Mouse (Mus musculus) testis, adult 2 months (tissue): ENCODE measurements around the gene Ggn. TPM values are rescaled to one million over a fixed set of nuclear protein-coding genes. Genes with fewer than 3 reads are reported as not detected.
"Not testable (repeated sequence)": the region's sequence is repeated elsewhere in the genome, so short reads cannot be mapped to it uniquely, and the experiment has no call there.

Source experiments
- H3K27ac ChIP-seq: fragments of 200-500 bp; 2 replicates; pipeline ENCODE4 v1.5.1; 2012; ENCODE audit warnings: low read depth, low read length; ENCODE audit not compliant: control insufficient read depth, insufficient read depth
- H3K27me3 ChIP-seq: fragments of 200-500 bp; 2 replicates; pipeline ENCODE4 v1.6.1; 2012; ENCODE audit warnings: mild to moderate bottlenecking, low read length, moderate library complexity; ENCODE audit not compliant: control insufficient read depth, insufficient read depth
- H3K36me3 ChIP-seq: fragments of 200-500 bp; 2 replicates; pipeline ENCODE4 v1.6.1; 2012; ENCODE audit warnings: mild to moderate bottlenecking, low read length; ENCODE audit not compliant: control insufficient read depth, insufficient read depth
- H3K4me1 ChIP-seq: fragments of 200-500 bp; 2 replicates; pipeline ENCODE4 v1.6.1; 2012; ENCODE audit warnings: low read length; ENCODE audit not compliant: control insufficient read depth, insufficient read depth
- H3K4me3 ChIP-seq: fragments of 200-500 bp; 2 replicates; pipeline ENCODE4 v1.5.1; 2012; ENCODE audit warnings: low read depth, mild to moderate bottlenecking, low read length, moderate library complexity, mixed read lengths; ENCODE audit not compliant: control insufficient read depth
- CTCF ChIP-seq: fragments of 200-500 bp; IDR thresholded peaks from 2 replicates; pipeline ENCODE4 v1.5.1; 2012; ENCODE audit warnings: low read depth, mild to moderate bottlenecking, inconsistent platforms, low read length, moderate library complexity; ENCODE audit not compliant: control insufficient read depth, insufficient read depth, insufficient replicate concordance
- POLR2A ChIP-seq: fragments of 200-500 bp; IDR thresholded peaks from 2 replicates; pipeline ENCODE4 v1.6.1; 2012; ENCODE audit warnings: low read depth, mild to moderate bottlenecking, inconsistent platforms, low read length, moderate library complexity; ENCODE audit not compliant: control insufficient read depth
- polyA plus RNA-seq: library from polyadenylated mRNA; depleted of rRNA; stranded (reverse); fragments of >200 nt; gene quantifications from 2 replicates; pipeline ENCODE4 v1.2.3, GENCODE M21; 2012

Ggn gene
- polyA plus RNA-seq, 1 experiment: 506 TPM

DNA sequence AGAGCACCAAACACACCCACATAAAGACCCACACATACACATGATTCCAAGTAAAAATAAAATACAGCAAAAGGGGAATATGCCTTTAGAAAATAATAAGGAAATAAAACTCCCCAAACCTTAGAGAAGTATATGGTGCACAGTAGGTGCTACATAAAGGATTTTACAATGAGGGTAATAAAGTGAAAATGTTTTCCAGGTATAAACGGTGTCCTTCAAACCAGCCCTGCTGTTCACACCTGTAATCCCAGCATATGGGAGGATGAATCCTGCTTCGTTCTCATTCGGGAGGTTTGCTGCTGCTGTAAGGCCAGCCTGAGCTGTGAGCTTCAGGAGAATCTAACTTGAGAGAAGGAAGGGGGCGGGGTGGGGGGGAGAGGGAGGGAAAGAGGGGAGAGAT lies 35.8 kb upstream of the Ggn start:
- TF ChIP-seq CTCF: no peak
- TF ChIP-seq POLR2A: no peak
- no peak overlapping the region for H3K27ac ChIP-seq

DNA sequence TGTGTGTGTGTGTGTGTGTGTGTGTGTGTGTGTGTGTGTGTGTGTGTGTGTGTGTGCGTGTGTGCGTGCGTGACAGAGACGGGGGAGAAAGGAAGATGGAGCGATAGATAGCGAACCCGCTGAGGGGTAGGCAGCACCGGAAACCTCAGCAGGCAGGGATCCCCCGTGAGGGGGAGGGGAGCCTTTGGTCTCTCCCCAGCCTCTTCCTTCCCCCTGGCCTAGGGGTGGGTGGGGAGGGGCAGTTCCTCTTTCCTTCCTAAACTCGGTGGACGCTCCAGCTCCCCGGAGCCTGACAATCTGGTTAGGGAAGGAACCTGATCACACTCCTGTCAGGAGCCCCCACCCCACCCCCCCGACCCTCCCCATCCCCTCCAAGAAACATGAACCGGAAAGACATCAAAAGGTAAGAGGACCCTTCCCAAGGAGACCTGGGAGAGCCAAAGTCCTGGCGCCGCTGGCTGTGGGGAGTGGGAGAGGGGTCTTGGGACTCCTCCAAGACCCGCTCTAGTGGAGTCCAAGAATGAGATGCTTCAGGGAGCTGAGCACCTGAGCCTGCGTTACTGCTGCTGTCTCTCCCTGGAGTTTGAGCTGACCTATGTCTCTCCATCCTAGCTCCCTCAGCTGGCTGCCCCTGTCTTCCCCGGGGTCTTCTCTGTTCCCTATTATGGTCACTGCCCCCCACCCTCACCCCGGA lies 35.2 kb upstream of the Ggn start, which contains the start of gene Rasgrp4:
Gene Rasgrp4, plus strand, starts transcription at position 159 of the 694 bp plus-strand sequence.
- Histone ChIP-seq H3K4me1 (peaks cover 4% of the 10 kb centered on the region), H3K36me3 (no peaks in the 10 kb centered on the region), H3K27ac (no peak within 1 kb of the TSS), H3K4me3 (no peak within 1 kb of the TSS), H3K27me3 (no peaks in the 10 kb centered on the region)
- TF ChIP-seq CTCF (no peak), POLR2A (no peak)

More for the DNA sequence above, 35.8 kb upstream of the Ggn start:
- Histone ChIP-seq H3K4me1 (peaks cover 4% of the 10 kb centered on the region), H3K4me3 (no peak overlapping the region), H3K36me3 (no peaks in the 10 kb centered on the region), H3K27me3 (no peaks in the 10 kb centered on the region)

DNA sequence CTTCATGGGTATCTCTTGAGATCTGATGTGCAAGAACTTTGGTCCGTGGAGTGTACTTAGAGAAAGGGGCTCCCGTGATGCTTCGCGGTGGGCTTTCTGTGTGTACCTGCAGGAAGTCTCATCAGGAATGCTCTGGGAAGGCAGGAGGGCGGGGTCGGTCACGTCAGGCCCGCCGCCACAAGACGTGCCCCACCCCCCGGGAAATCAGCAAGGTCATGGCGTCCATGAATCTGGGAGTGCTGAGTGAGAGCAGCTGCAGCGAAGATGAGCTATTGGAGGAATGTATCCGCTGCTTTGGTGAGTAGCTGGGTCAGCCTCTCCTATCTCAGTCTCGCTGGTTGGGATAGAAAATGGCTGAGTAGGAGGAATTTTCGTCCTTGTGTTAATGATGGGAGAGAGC lies 32.6 kb upstream of the Ggn start:
- Histone ChIP-seq H3K4me1 (peaks cover 4% of the 10 kb centered on the region), H3K4me3 (no peak overlapping the region), H3K27ac (no peak overlapping the region), H3K27me3 (no peaks in the 10 kb centered on the region), H3K36me3 (no peaks in the 10 kb centered on the region)
- TF ChIP-seq POLR2A (no peak), CTCF (no peak)

DNA sequence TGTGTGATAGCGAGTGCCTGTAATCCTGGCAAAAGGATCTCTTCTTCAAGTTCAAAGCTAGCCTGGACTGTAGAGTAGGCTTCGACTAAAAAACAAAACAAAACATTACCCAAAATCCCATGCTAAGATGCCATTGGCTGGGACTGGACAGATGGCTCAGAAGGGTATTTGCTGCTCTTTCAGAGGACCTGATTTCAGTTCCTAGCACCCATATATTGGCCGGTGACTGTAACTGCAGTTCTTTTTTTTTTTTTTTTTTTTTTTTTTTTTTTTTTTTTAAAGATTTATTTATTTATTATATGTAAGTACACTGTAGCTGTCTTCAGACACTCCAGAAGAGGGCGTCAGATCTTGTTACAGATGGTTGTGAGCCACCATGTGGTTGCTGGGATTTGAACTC lies 30.8 kb upstream of the Ggn start:
- not testable (repeated sequence) for H3K4me3 ChIP-seq, H3K27ac ChIP-seq, H3K27me3 ChIP-seq, H3K36me3 ChIP-seq
- peaks cover 12% of the 10 kb centered on the region for H3K4me1 ChIP-seq

DNA sequence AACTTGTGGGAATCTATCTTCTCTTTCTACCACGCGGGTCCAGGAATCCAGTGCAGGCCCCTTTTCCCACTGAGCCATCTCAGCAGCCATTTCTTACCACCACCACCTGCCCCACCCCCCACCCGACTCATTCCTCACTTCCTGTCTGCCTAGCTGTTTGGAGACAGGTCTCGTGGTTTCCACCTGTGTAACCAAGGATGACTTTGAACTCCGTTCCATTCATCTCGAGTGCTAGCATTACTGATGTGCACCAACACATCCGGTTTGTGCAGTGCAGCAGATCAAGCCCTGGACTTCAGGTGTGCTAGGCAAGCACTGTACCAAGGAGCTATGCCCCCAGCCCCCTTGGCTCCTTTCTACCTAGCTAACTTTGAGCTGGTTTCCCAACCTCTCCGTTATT lies 28.6 kb upstream of the Ggn start:
- no peak overlapping the region for H3K27ac ChIP-seq

DNA sequence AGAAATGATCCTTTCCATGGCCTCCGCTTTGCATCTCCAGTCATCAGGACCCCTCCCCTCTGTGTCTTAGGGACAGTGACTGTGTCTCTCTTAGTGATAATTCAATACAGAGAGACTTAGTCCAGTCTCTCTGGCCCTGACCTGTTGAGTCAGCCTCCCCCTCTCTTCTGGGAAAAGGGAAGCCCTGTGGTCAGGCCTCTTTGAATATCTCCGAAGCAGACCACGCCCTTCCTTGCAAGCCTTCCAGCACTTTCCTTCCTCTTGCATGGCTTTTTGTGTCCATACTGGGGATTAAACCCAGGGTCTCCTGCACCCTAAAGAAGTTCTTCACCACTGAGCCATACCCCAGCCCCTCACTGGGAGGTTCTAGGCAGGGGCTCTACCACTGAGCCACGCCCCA lies 26.0 kb upstream of the Ggn start:
- no peak overlapping the region for H3K4me3 ChIP-seq
- peaks cover 14% of the 10 kb centered on the region for H3K4me1 ChIP-seq
- no peaks in the 10 kb centered on the region for H3K36me3 ChIP-seq
- no peaks in the 10 kb centered on the region for H3K27me3 ChIP-seq
- H3K27ac ChIP-seq: no peak overlapping the region
- TF ChIP-seq CTCF (no peak), POLR2A (no peak)

More for the DNA sequence above, 28.6 kb upstream of the Ggn start:
- no peak overlapping the region for H3K4me3 ChIP-seq
- no peaks in the 10 kb centered on the region for H3K36me3 ChIP-seq
- H3K27me3 ChIP-seq: no peaks in the 10 kb centered on the region
- peaks cover 19% of the 10 kb centered on the region for H3K4me1 ChIP-seq
- no peak for TF ChIP-seq POLR2A
- TF ChIP-seq CTCF: no peak

DNA sequence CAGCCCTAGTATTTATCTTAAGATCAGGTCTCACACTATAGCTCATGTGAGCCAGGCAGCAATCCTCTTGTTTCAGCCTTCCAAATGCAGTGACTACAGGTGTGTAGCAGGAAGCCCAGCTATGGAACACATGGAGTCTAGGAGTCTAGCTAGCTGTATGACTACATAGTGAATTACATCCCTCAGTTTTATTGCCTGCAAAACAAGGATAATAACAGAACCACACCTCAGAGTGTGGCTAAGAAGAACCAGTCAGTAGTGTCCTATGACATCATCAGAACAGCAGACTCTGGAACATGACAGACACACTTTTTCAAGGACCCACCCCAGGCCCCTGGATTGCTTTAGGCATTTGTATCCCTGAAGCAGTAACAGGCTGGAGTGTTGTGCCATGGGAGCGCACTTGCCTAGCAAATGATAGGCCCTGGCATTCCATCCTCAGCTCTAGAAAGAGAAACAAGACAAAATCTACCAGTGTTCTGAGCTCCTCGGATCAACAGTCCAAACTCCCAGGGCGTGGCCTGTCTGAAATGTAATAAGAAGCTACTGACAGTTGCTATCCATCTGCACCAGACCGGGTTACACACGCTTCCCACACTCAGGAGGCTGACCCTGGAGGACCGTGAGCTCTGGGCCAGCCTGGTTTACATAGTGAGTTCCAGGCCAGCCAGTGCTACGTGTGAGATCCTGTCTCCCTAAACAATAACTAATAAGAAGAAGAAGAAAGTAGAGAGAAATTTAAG lies 23.2 kb upstream of the Ggn start:
- Histone ChIP-seq H3K4me1 (peaks cover 14% of the 10 kb centered on the region), H3K27me3 (no peaks in the 10 kb centered on the region), H3K36me3 (no peaks in the 10 kb centered on the region), H3K4me3 (no peak overlapping the region), H3K27ac (no peak overlapping the region)
- TF ChIP-seq CTCF: no peak
- TF ChIP-seq POLR2A: no peak

DNA sequence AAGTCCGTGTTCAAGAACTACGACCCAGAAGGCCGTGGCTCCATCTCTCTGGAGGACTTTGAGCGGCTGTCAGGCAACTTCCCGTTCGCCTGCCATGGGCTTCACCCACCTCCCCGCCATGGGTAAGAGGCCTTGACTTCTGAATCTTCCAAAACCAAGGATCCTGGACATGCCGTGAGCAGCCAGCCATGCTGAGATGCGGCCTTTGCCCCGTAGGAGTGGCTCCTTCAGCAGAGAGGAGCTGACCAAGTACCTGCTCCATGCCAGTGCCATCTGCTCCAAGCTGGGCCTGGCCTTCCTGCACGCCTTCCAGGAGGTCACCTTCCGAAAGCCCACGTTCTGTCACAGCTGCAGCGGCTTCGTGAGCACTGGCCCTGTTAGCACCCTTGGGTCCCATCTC lies 21.2 kb upstream of the Ggn start:
- peaks cover 11% of the 10 kb centered on the region for H3K4me1 ChIP-seq
- H3K36me3 ChIP-seq: no peaks in the 10 kb centered on the region
- H3K27me3 ChIP-seq: no peaks in the 10 kb centered on the region
- no peak for TF ChIP-seq CTCF
- TF ChIP-seq POLR2A: no peak
- no peak overlapping the region for H3K27ac ChIP-seq
- no peak overlapping the region for H3K4me3 ChIP-seq
